Mouse (Mus musculus) brain, embryonic 18.5 days (tissue): ENCODE data around the gene Bsn.

Experiments
- DNase-seq: peaks from one replicate; pipeline ENCODE4 v3.0.0-alpha.2; 2012; ENCODE audit warnings: low read depth, low spot score

Gene Bsn

DNA sequence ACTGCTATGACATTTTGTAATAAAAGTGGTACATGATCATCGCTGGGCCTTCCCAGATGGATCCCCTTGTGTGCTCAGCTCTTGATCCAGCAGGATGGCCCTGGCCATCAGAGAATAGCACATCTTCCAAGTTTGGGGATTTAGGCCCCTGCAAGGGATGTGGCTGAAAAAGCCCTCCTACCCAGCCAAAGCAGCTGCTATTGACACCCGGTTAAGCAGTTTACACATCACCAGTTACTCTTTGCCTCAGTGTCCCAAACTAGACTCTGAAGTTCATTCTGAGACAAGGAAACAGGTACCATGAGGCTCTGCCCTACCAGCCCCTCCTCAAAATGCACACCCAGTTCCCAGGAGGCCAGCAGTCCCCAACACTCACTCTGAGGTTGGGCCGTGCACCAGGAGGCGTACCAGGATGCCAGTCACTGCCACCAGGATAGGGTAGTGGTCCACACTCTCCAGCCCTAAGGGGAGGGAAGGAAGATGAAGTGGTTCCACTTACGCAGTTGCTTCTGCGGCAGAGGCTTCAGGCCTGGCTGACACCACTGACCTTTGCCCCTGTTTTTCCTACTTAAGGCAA, 134.4 kb downstream of the Bsn start:
- no peak for DNase-seq

- no peak for DNase-seq
Measured at GRCm38 (mm10) chr9:108055061-108055460, 135.1 kb downstream of the Bsn start.

GRCm38 (mm10) chr9:108054331-108055040, 135.7 kb downstream of the Bsn start:
- no peak for DNase-seq

DNA sequence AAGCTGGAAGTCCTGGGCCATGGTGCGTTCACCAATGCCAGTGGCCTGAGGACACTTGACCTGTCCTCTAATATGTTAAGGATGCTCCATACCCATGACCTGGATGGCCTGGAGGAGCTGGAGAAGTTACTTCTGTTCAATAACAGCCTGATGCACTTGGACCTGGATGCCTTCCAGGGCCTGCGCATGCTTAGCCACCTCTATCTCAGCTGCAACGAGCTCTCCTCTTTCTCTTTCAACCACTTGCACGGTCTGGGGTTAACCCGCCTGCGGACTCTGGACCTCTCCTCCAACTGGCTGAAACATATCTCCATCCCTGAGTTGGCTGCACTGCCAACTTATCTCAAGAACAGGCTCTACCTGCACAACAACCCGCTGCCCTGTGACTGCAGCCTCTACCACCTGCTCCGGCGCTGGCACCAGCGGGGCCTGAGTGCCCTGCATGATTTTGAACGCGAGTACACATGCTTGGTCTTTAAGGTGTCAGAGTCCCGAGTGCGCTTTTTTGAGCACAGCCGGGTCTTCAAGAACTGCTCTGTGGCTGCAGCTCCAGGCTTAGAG, 136.4 kb downstream of the Bsn start:
- DNase-seq, result no peak

- DNase-seq, result peak; percentile 82
Measured at GRCm38 (mm10) chr9:108052885-108053664, 137.1 kb downstream of the Bsn start, which contains the start of gene Amigo3. Gene Amigo3 (plus strand): TSS chr9:108053159.

- no peak for DNase-seq
Measured at GRCm38 (mm10) chr9:108052411-108052810, 137.8 kb downstream of the Bsn start.

- DNase-seq, result no peak
Measured at GRCm38 (mm10) chr9:108051931-108052220, 138.3 kb downstream of the Bsn start.

DNA sequence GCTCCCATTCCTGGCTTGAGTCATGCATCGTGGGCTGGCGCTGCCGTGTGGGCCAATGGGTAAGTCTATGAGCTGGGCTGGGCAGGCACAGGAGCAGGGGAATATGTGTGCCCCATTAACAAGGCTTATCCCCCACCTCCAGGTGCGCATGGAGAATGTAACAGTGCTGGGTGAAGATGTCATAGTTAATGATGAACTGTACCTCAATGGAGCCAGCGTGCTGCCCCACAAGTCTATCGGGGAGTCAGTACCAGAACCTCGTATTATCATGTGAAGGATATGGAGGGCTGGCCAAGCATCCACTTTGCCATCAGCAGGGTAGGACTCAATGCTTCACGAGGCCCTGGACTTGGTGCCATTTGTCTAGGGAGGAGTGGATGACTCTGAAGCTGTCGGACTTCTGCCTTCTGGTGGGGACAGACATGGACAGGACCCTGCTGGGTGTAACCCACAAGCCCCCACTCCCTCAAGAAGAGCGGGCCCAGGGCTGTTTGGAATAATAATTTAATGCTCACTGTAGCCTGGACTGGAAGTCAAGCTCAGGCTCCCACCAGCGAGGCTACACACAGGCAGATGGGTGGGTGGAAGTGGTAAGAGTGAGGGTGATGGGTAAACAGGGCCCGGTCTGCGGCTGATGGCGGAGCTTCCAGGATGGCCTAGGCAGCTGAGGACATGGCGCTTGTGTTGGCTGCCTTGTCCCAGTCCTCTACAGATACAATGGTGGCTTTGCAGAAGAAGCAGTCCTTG, 138.8 kb downstream of the Bsn start:
- DNase-seq, result no peak

DNA sequence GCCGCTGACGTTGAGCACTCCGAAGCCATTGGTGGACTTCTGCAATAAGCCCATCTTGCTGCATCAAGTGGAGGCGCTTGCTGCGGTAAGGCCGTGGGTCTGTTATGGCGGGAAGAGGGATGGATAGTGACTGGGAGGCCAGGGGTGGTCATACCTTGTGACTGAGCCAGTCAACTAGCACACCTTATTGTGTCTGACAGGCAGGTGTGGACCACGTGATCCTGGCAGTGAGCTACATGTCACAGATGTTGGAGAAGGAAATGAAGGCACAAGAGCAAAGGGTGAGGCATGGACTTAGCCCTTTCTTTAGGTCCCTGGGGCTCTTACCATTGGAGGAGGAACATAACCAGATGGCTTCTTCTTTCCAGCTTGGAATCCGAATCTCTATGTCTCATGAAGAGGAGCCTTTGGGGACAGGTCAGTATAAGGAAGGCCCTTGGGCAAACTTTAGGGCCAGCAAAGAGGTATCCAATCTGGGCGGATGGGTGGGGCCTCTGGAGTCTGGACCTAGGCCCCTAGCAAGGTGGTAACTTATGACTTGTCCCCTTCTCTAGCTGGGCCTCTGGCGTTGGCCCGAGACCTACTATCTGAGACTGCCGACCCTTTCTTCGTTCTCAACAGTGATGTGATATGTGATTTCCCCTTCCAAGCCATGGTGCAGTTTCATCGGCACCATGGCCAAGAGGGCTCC, 140.5 kb downstream of the Bsn start:
- no peak for DNase-seq

- DNase-seq, result peak; percentile 95
Measured at GRCm38 (mm10) chr9:108049016-108049455, 141.1 kb downstream of the Bsn start, which contains the start of gene Gmppb. Gene Gmppb (plus strand): TSS chr9:108049242.

GRCm38 (mm10) chr9:108048566-108048955, 141.6 kb downstream of the Bsn start:
- no peak for DNase-seq

DNA sequence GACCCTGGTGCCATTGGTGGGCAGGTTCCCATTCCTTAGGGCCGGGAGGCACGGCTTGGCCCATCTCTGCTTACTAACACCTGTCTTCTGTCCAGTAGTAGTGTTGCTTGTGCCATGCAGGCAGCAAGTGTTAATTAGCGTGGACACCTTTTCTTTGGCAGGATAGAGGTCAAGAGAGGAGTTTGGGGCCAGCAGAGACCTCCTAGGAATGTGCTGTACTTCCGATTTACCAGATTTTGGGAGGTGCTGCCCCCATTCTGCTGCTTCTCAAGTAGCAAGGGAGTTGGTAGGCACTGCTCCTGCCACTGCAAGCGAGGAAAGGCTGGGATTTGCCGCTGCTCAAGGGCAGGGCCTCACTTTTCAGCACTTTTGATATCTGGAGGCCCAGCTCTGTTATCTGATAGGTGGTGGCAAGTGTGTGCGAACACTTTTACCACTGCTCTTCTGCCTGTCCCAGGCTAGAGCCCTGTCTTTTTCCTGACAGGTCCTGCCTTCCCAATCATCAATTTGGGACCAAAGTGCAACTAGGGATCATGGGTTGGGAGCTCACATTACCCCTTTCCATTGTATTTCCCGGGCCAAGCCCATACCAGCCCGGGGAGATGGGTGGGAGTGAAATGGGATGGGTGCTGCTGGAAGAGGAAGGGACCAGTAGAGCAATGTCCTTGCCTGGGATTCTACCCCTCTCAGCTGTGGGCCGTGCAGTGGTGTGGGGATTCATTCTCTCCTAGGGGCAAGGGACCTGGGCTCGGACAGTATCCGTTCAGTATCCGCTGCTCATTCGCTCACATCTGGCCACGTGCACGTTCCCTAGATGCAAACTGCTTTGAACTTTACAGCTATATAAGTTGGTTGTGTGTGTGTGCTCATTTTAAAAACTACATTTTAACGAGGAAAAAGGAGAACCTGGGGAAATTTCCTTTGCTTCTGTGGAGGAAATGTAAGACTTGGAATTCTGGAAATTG, 142.3 kb downstream of the Bsn start:
- no peak for DNase-seq

- DNase-seq, result no peak
Measured at GRCm38 (mm10) chr9:108046582-108046981, 143.6 kb downstream of the Bsn start.
